Mouse (Mus musculus): ENCODE measurements around the gene Trappc13. TPM values are rescaled to one million over a fixed set of nuclear protein-coding genes. Genes with fewer than 3 reads are reported as not detected.
A peak's percentile ranks its signal among the peaks of the same experiment; 100 is the strongest.

Trappc13 gene
- polyA plus RNA-seq, 1 experiment from 2014 or later: 21.0 TPM

DNA sequence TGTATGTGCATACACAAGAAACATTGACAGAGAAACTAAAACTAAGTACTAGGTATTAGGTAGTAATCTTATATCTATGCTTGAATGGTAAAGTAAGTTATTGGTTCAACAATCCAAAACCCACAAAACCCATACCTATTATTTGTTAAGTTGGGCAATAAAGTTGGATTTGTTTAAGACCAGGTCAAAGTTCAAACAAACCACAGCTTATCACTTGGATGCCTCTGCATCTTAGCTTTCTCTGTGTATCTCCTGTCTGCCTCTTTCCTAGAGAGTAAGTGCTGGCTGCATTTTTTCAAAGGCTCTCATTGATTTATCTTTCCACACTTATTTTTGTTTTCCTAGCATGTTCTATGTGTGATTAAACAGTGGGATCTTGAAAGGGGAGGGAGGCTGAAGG lies 5.8 kb downstream of the Trappc13 start:
- ATAC-seq (ENCODE audit: low read depth): peak; percentile 53; the same call in 1 of the 2 replicates

DNA sequence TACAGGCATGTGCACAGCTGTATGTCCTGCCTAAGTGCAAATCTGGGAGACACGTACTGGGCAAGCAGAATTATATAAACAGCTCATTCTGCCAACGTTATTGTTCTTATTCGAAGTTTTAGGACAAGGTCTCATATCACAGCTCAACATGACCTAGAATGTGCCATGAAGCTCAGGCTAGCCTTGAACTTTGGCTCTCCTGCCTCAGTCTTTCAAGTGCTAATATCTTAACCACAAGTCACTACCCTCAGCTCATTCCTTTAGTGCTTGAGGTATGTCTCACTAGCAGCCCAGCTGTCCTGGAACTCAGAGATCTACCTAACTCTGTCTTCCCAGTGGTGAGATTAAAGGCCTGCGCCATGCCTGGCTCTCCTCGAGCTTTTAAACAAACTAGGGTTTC lies 6.6 kb downstream of the Trappc13 start:
- H3K9ac ChIP-seq (ENCODE audit: low read depth, low read length): no peak overlapping the region
- peaks cover 3% of the 10 kb centered on the region; the same call in 1 of the 2 replicates for H3K36me3 ChIP-seq (ENCODE audit: control insufficient read depth, insufficient read depth)
- no peaks in the 10 kb centered on the region for H3K9me3 ChIP-seq (replicated peaks; ENCODE audit: control insufficient read depth, low read length)
- H3K4me3 ChIP-seq (ENCODE audit: low read depth, low read length): no peak overlapping the region
- no peak overlapping the region for H3K4me2 ChIP-seq (ENCODE audit: low read depth, low read length)
- H3K27ac ChIP-seq (ENCODE audit: low read length): no peak overlapping the region
- no peaks in the 10 kb centered on the region for H3K27me3 ChIP-seq (ENCODE audit: control insufficient read depth, insufficient read depth, low read depth, low read length)
- 85% methylated on average over 5 of the region's 5 CpGs for WGBS (ENCODE audit: insufficient replicate concordance)
- ATAC-seq (ENCODE audit: low read depth): no peak
- H3K4me1 ChIP-seq (ENCODE audit: control insufficient read depth, low read depth, low read length): peaks cover 12% of the 10 kb centered on the region

More for the DNA sequence above, 5.8 kb downstream of the Trappc13 start:
- no peaks in the 10 kb centered on the region for H3K27me3 ChIP-seq (ENCODE audit: control insufficient read depth, insufficient read depth, low read depth, low read length)
- no peak overlapping the region for H3K27ac ChIP-seq (ENCODE audit: low read length)
- H3K9ac ChIP-seq (ENCODE audit: low read depth, low read length): no peak overlapping the region
- no peak overlapping the region for H3K4me3 ChIP-seq (ENCODE audit: low read depth, low read length)
- peaks cover 14% of the 10 kb centered on the region for H3K4me1 ChIP-seq (ENCODE audit: control insufficient read depth, low read depth, low read length)
- H3K9me3 ChIP-seq (replicated peaks; ENCODE audit: control insufficient read depth, low read length): no peaks in the 10 kb centered on the region
- H3K36me3 ChIP-seq (ENCODE audit: control insufficient read depth, insufficient read depth): no peaks in the 10 kb centered on the region; the same call in 1 of the 2 replicates
- H3K4me2 ChIP-seq (ENCODE audit: low read depth, low read length): no peak overlapping the region

DNA sequence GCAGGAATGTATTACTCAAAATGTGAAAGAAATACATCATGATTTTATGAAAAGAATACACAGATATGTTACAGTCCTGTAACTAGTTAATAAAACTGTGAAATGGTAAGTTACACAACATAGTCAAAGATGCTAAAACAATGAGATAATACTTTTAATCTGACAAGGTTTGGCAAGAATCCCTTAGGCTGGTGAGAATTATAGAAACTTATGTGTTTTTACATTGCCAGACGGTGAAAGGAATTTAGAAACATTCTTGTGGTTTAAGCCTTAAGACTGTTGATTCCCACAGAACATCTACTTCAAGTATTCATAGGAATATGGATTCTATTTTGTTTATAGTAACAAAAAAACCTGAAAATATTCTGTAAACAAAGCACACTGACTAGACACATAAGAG lies 22.6 kb downstream of the Trappc13 start:
- no peak overlapping the region for H3K4me3 ChIP-seq (ENCODE audit: low read depth, low read length)
- WGBS (ENCODE audit: insufficient replicate concordance): 81% methylated on average over 1 of the region's 1 CpGs
- H3K27me3 ChIP-seq (ENCODE audit: control insufficient read depth, insufficient read depth, low read depth, low read length): no peaks in the 10 kb centered on the region
- H3K9ac ChIP-seq (ENCODE audit: low read depth, low read length): no peak overlapping the region
- no peaks in the 10 kb centered on the region for H3K4me1 ChIP-seq (ENCODE audit: control insufficient read depth, low read depth, low read length)
- ATAC-seq (ENCODE audit: low read depth): no peak
- H3K4me2 ChIP-seq (ENCODE audit: low read depth, low read length): no peak overlapping the region
- H3K36me3 ChIP-seq (ENCODE audit: control insufficient read depth, insufficient read depth): peaks cover 11% of the 10 kb centered on the region
- H3K27ac ChIP-seq (ENCODE audit: low read length): no peak overlapping the region
- H3K9me3 ChIP-seq (replicated peaks; ENCODE audit: control insufficient read depth, low read length): no peaks in the 10 kb centered on the region

DNA sequence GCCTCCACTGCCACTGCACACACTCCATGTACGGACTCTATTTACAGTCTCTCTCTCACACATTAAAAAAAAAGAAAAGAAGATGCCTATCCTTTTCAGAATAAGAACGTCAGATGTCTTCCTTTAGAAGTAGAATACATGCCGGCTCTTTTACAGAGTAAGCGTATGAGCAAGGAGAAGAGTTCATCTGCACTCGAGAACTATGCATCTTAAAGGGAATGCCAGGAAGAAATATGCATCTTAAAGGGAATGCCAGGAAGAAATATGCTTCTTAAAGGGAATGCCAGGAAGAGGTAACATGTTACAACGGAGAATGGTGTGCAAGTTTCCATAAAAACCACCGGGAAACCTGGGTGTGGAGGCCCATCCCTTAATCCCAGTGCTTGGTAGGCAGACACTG lies 23.2 kb downstream of the Trappc13 start:
- no peaks in the 10 kb centered on the region for H3K4me1 ChIP-seq (ENCODE audit: control insufficient read depth, low read depth, low read length)
- 84% methylated on average over 7 of the region's 7 CpGs for WGBS (ENCODE audit: insufficient replicate concordance)
- peaks cover 11% of the 10 kb centered on the region for H3K36me3 ChIP-seq (ENCODE audit: control insufficient read depth, insufficient read depth)

DNA sequence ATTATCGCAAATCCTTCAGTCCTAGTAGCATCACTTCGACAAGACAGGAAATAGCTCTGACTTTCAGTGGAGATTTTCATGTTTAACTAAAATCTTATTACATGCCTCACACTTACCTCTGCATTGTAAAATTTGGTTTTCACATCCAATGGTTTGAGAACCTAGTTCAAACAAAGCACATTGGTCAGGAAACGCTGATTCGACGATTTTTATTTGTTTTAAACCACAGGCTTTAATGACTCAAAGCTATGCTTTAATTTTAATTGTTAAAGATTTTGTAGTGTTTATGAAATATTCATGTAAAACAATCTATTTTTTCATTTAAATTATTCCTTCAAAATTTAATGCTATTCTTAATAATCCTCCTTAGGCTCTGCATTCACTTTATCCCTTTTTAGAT lies 24.1 kb downstream of the Trappc13 start:
- H3K36me3 ChIP-seq (ENCODE audit: control insufficient read depth, insufficient read depth): peaks cover 10% of the 10 kb centered on the region
- no peak overlapping the region for H3K4me3 ChIP-seq (ENCODE audit: low read depth, low read length)

More for the DNA sequence above, 23.2 kb downstream of the Trappc13 start:
- no peak overlapping the region for H3K27ac ChIP-seq (ENCODE audit: low read length)
- no peak overlapping the region for H3K4me3 ChIP-seq (ENCODE audit: low read depth, low read length)
- no peaks in the 10 kb centered on the region for H3K9me3 ChIP-seq (replicated peaks; ENCODE audit: control insufficient read depth, low read length)
- H3K27me3 ChIP-seq (ENCODE audit: control insufficient read depth, insufficient read depth, low read depth, low read length): no peaks in the 10 kb centered on the region
- no peak overlapping the region for H3K4me2 ChIP-seq (ENCODE audit: low read depth, low read length)
- ATAC-seq (ENCODE audit: low read depth): no peak
- H3K9ac ChIP-seq (ENCODE audit: low read depth, low read length): no peak overlapping the region

DNA sequence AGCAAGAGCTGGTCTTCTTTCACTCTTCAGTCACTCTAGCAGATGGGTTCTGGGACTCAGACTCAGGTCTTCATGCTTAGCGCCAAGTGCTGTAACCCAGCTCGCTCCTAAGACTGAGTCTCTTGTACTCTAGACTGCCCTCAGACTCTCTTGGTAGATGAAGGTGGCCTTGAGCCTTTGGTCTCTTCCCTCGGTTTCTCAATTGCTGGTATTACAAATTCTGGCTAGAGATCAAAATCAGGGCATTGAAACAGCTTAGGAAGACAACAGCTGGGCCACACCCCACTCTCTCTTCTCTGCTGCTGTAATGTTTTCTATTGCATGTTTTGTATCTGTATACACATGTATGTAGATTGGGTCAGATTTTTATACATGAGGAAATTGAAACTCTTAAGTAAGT lies 32.6 kb downstream of the Trappc13 start:
- no peaks in the 10 kb centered on the region for H3K27me3 ChIP-seq (ENCODE audit: control insufficient read depth, insufficient read depth, low read depth, low read length)
- no peak overlapping the region for H3K27ac ChIP-seq (ENCODE audit: low read length)
- no peaks in the 10 kb centered on the region for H3K9me3 ChIP-seq (replicated peaks; ENCODE audit: control insufficient read depth, low read length)
- WGBS (ENCODE audit: insufficient replicate concordance): 82% methylated on average over 3 of the region's 3 CpGs
- no peak overlapping the region for H3K9ac ChIP-seq (ENCODE audit: low read depth, low read length)
- H3K4me2 ChIP-seq (ENCODE audit: low read depth, low read length): no peak overlapping the region
- no peak overlapping the region for H3K4me3 ChIP-seq (ENCODE audit: low read depth, low read length)
- H3K4me1 ChIP-seq (ENCODE audit: control insufficient read depth, low read depth, low read length): no peaks in the 10 kb centered on the region
- H3K36me3 ChIP-seq (ENCODE audit: control insufficient read depth, insufficient read depth): peaks cover 23% of the 10 kb centered on the region
- ATAC-seq (ENCODE audit: low read depth): no peak

More for the DNA sequence above, 24.1 kb downstream of the Trappc13 start:
- 89% methylated on average over 5 of the region's 5 CpGs for WGBS (ENCODE audit: insufficient replicate concordance)
- Histone ChIP-seq H3K4me1 (ENCODE audit: control insufficient read depth, low read depth, low read length) (no peaks in the 10 kb centered on the region), H3K27ac (ENCODE audit: low read length) (no peak overlapping the region), H3K27me3 (ENCODE audit: control insufficient read depth, insufficient read depth, low read depth, low read length) (no peaks in the 10 kb centered on the region), H3K4me2 (ENCODE audit: low read depth, low read length) (no peak overlapping the region), H3K9ac (ENCODE audit: low read depth, low read length) (no peak overlapping the region), H3K9me3 (replicated peaks; ENCODE audit: control insufficient read depth, low read length) (no peaks in the 10 kb centered on the region)
- no peak for ATAC-seq (ENCODE audit: low read depth)

DNA sequence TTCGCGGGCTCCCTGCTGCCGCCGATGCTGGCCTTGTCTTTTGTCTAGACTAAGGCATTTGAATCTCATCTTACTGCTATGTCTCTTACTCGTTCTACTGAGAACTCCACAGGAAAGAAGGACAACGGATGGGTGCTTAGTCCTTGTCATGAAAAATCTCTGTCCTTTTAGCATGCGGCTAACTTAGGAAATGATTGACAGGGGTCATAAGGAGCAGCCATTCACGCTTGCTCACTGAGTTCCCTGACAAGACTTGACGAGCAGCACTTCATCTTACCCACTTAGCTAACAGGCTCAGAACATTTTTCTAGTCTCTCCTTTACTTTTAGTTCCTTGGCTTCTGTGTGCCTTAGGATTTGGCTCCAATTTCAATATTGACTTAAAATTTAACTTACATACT lies 33.4 kb downstream of the Trappc13 start:
- WGBS (ENCODE audit: insufficient replicate concordance): 81% methylated on average over 9 of the region's 9 CpGs
- Histone ChIP-seq H3K27me3 (ENCODE audit: control insufficient read depth, insufficient read depth, low read depth, low read length) (no peaks in the 10 kb centered on the region), H3K4me3 (ENCODE audit: low read depth, low read length) (no peak overlapping the region), H3K4me2 (ENCODE audit: low read depth, low read length) (no peak overlapping the region), H3K4me1 (ENCODE audit: control insufficient read depth, low read depth, low read length) (no peaks in the 10 kb centered on the region), H3K36me3 (ENCODE audit: control insufficient read depth, insufficient read depth) (peaks cover 22% of the 10 kb centered on the region), H3K27ac (ENCODE audit: low read length) (no peak overlapping the region), H3K9ac (ENCODE audit: low read depth, low read length) (no peak overlapping the region), H3K9me3 (replicated peaks; ENCODE audit: control insufficient read depth, low read length) (no peaks in the 10 kb centered on the region)
- ATAC-seq (ENCODE audit: low read depth): no peak

DNA sequence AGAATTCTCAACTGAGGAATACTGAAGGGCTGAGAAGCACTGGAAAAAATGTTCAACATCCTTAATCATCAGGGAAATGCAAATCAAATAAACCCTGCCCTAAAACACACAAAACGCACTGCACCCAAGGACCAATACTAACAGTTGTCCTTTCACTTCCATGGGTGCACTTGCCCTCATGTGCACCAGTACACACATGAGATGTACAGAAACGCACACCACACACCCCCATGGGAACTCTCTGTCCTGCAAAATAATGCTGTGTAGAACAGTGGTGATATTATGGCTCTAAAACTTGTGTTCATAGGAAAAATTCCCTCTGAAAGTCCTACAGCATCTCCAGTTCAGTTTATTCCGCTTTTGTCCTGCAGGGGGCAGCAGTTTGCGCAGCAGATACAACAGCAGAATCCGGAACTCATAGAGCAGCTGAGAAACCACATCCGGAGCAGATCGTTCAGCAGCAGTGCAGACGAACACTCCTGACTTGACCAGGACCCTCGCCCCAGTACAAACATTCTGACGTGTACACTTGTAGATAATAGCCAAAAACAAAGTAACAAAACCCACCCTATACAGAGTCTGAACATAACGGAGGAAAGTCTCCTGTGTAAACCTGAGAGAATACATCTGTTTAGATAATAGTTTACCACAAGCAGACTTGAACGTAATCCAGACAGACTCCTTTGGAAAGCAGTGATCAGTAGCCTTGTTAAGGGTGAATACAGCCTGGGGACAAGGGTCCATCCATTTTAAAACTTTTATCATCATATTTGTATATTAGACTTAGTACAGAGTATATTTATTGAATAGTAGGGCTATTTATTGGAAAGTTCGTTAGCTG lies 38.7 kb downstream of the Trappc13 start:
- peak; percentile 47; the same call in 1 of the 2 replicates for ATAC-seq (ENCODE audit: low read depth)
- 24% methylated on average over 13 of the region's 13 CpGs for WGBS (ENCODE audit: insufficient replicate concordance)
- Histone ChIP-seq H3K4me1 (ENCODE audit: control insufficient read depth, low read depth, low read length) (no peaks in the 10 kb centered on the region), H3K4me3 (ENCODE audit: low read depth, low read length) (peak overlapping the region; percentile 18; the same call in 1 of the 2 replicates), H3K4me2 (ENCODE audit: low read depth, low read length) (peak overlapping the region; percentile 25), H3K36me3 (ENCODE audit: control insufficient read depth, insufficient read depth) (peaks cover 9% of the 10 kb centered on the region; the same call in 1 of the 2 replicates), H3K27me3 (ENCODE audit: control insufficient read depth, insufficient read depth, low read depth, low read length) (no peaks in the 10 kb centered on the region), H3K27ac (ENCODE audit: low read length) (no peak overlapping the region), H3K9ac (ENCODE audit: low read depth, low read length) (no peak overlapping the region), H3K9me3 (replicated peaks; ENCODE audit: control insufficient read depth, low read length) (no peaks in the 10 kb centered on the region)

DNA sequence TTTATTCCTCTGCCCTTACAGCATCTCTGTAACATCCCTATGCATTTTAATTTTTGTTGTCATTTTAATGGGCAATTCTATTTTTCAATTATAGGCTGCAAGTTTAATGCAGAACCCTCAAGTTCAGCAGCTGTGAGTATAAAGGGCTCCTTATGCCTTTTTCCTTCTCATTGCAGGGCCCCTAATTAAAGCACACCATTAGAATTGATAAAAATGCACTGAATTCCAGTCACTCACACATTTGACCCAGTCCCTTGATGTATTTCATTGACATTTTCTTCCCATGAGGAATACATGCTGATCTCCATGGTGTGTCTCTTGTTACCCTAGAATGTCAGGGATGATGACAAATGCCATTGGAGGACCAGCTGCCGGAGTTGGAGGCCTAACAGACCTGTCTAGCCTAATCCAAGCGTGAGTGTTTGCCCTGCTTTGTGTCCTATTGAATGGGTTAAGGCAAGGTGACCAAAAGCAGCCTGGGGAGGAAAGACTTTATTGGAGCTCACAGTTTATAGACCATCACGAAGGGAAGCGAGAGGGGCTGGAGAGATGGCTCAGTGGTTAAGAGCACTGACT lies 43.7 kb downstream of the Trappc13 start:
- Histone ChIP-seq H3K9ac (ENCODE audit: low read depth, low read length) (no peak overlapping the region), H3K4me2 (ENCODE audit: low read depth, low read length) (no peak overlapping the region), H3K27ac (ENCODE audit: low read length) (no peak overlapping the region), H3K4me3 (ENCODE audit: low read depth, low read length) (no peak overlapping the region), H3K27me3 (ENCODE audit: control insufficient read depth, insufficient read depth, low read depth, low read length) (no peaks in the 10 kb centered on the region), H3K9me3 (replicated peaks; ENCODE audit: control insufficient read depth, low read length) (no peaks in the 10 kb centered on the region), H3K4me1 (ENCODE audit: control insufficient read depth, low read depth, low read length) (no peaks in the 10 kb centered on the region), H3K36me3 (ENCODE audit: control insufficient read depth, insufficient read depth) (no peaks in the 10 kb centered on the region)
- 71% methylated on average over 4 of the region's 4 CpGs for WGBS (ENCODE audit: insufficient replicate concordance)
- no peak for ATAC-seq (ENCODE audit: low read depth)
